Mouse (Mus musculus) macrophage (primary cell): ENCODE results near the gene Slc17a3. TPM values are rescaled to one million over a fixed set of nuclear protein-coding genes. Genes with fewer than 3 reads are reported as not detected.

Experiments
- H3K27ac ChIP-seq: fragments of 350-480 bp; formaldehyde crosslinking; 2 replicates; pipeline ENCODE4 v1.9.0; 2021
- H3K36me3 ChIP-seq: fragments of 350-480 bp; formaldehyde crosslinking; 2 replicates; pipeline ENCODE4 v1.9.0; 2021; ENCODE audit errors: inconsistent target
- H3K4me3 ChIP-seq: fragments of 350-480 bp; formaldehyde crosslinking; 2 replicates; pipeline ENCODE4 v1.9.0; 2021; ENCODE audit errors: inconsistent target
- H3K79me2 ChIP-seq: fragments of 350-480 bp; formaldehyde crosslinking; 2 replicates; pipeline ENCODE4 v1.9.0; 2021; ENCODE audit errors: inconsistent target
- WGBS: methylation state at CpG from one replicate; pipeline ENCODE4 v1.1.7; 2026; ENCODE audit warnings: inconsistent platforms; ENCODE audit not compliant: missing documents; 5-methylcytosine and 5-hydroxymethylcytosine counted together
- polyA plus RNA-seq: library from polyadenylated mRNA; stranded (reverse); fragments of 250-400 nt; gene quantifications from 3 replicates; pipeline ENCODE4 v1.2.4, GENCODE M21; 2018; ENCODE audit warnings: inconsistent platforms

The Slc17a3 gene
- polyA plus RNA-seq, 1 experiment from 2014 or later = not detected

DNA sequence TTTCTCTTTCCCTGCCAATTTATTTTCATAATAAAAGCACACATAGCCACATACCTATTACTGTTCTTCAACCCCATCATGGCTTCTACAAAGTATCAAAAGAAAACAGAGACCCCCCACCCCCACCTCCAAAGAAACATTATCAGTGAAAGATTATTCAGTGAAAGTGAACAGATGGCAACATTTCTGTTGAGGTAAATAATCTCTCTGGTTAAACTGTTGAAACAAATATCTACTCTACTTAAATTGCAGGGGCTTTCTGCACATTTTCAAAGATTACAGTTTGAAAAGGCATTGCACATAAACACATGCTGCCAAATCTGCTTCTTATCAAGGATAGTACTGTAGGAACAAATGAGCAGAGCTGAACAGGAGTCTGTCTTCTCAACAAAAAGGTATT lies 22.6 kb downstream of the Slc17a3 start:
- H3K79me2 ChIP-seq = no peaks in the 10 kb centered on the region
- no peaks in the 10 kb centered on the region for H3K36me3 ChIP-seq
- no peak overlapping the region for H3K4me3 ChIP-seq
- no peak overlapping the region for H3K27ac ChIP-seq

- no peaks in the 10 kb centered on the region for H3K79me2 ChIP-seq
- H3K4me3 ChIP-seq = no peak overlapping the region
- WGBS = 83% methylated on average over 9 of the region's 9 CpGs
- no peak overlapping the region for H3K27ac ChIP-seq
- H3K36me3 ChIP-seq = no peaks in the 10 kb centered on the region
Observed at GRCm38 (mm10) chr13:23864711-23865110, 25.5 kb downstream of the Slc17a3 start.

- Histone ChIP-seq H3K4me3 (no peak overlapping the region), H3K36me3 (no peaks in the 10 kb centered on the region), H3K27ac (no peak overlapping the region), H3K79me2 (no peaks in the 10 kb centered on the region)
- WGBS = 79% methylated on average over 9 of the region's 9 CpGs
Observed at GRCm38 (mm10) chr13:23866086-23866710, 27.0 kb downstream of the Slc17a3 start.

GRCm38 (mm10) chr13:23867000-23867399 lies 27.8 kb downstream of the Slc17a3 start:
- H3K79me2 ChIP-seq = no peaks in the 10 kb centered on the region
- no peaks in the 10 kb centered on the region for H3K36me3 ChIP-seq
- H3K4me3 ChIP-seq = no peak overlapping the region
- WGBS = 46% methylated on average over 2 of the region's 6 CpGs
- H3K27ac ChIP-seq = no peak overlapping the region

GRCm38 (mm10) chr13:23867405-23867804 lies 28.2 kb downstream of the Slc17a3 start, which contains the start of gene Slc17a1:
Slc17a1 (plus strand) TSS chr13:23867750.
- 89% methylated on average over 7 of the region's 7 CpGs for WGBS
- no peak within 1 kb of the TSS for H3K27ac ChIP-seq
- H3K79me2 ChIP-seq = no peaks in the 10 kb centered on the region
- H3K36me3 ChIP-seq = no peaks in the 10 kb centered on the region
- no peak within 1 kb of the TSS for H3K4me3 ChIP-seq

DNA sequence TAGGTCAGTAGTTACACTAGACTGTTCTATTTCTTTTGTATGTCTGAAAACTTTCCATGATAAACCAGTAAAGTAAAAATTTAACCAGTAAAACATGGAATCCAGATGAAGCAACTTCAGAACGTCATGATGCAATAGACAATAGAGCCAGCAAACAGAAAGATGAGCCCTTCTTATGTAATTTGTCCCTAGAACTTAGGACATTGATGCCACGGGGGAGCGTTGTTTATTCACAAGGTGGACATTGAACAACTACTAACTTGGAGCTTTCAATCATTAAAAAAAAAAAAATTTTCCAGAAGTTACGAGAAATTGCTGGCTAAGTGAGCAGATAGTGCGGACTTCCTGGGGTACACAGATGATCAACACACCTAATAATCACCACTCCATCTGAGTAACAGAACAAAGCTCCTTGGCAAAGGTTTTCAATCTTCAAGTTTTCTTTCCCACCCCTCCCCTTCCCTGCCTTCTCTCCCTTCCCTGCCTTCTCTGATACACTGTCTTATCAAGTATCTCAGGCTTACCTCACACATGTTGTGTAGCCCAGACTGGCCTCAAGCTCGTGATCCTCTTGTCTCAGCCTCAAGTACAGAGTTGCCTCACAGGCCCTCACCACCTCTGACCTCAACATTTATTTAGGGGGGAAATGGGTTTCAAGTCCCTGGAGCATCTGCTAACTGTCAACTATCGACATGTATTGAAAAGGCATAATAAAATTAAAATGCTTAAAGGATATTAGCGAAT lies 29.7 kb downstream of the Slc17a3 start:
- no peak overlapping the region for H3K27ac ChIP-seq
- no peak overlapping the region for H3K4me3 ChIP-seq
- WGBS = 68% methylated on average over 8 of the region's 8 CpGs
- H3K79me2 ChIP-seq = no peaks in the 10 kb centered on the region
- H3K36me3 ChIP-seq = no peaks in the 10 kb centered on the region

DNA sequence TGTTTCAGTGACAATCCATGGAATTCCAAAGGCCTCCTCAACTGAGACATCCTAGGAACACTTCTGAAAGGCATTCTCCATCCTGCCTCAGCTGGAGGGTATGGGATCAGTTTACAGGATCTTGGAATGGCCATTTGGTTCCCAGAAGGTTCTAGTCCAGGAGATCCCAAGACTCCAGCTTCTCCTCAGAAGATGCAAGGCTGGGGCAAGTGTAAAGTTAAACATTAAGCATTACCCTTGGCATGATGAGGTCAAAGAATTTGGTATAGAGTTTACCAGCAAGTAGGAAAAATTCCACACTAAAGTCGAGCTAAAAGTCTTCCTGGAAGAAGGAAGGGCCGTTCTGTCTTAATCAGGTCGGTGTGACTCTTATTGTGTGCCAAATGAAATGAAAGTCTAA lies 30.8 kb downstream of the Slc17a3 start:
- WGBS = 88% methylated on average over 3 of the region's 3 CpGs
- Histone ChIP-seq H3K27ac (no peak overlapping the region), H3K4me3 (no peak overlapping the region), H3K36me3 (no peaks in the 10 kb centered on the region), H3K79me2 (no peaks in the 10 kb centered on the region)

DNA sequence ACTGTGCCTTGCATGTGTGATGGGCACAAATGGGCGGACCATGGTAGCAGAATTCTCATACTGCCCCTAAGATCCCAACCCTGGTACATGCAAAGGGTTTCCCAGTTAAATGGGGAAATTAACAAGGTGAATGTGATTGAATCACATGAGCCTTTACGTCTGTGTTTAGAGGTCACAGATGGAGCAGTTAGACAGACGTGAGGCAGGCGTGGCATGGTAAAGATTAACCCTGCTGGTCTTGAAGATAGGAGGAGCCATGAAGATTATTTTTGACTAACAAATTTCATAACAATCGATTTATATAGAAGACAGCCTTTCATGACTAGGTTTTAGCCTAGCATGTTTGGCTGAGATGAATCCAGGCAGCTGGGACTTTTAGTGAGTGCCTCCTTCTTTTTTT lies 33.9 kb downstream of the Slc17a3 start:
- Histone ChIP-seq H3K79me2 (no peaks in the 10 kb centered on the region), H3K36me3 (no peaks in the 10 kb centered on the region), H3K27ac (no peak overlapping the region), H3K4me3 (no peak overlapping the region)
- WGBS = 96% methylated on average over 5 of the region's 5 CpGs

DNA sequence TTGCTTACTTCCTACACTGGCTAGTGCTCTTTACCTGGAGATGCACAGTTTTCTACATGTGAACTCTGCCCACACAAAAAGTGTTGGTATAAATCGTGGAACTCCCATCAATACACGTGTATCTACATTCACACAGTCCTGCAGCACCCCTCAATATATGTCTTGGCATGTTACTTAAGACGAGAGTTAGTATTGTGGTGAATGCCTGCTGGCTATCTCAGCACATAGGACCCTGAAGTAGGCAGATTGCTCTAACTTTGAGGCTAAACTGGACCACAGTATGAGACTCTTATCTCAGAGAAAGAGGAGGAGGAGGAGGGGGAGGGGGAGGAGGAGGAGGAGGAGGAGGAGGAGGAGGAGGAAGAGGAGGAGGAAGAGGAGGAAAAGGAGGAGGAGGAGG lies 39.9 kb downstream of the Slc17a3 start:
- Histone ChIP-seq H3K79me2 (no peaks in the 10 kb centered on the region), H3K36me3 (no peaks in the 10 kb centered on the region), H3K4me3 (no peak overlapping the region), H3K27ac (no peak overlapping the region)
- 74% methylated on average over 3 of the region's 3 CpGs for WGBS

- no peak overlapping the region for H3K4me3 ChIP-seq
- WGBS = 9% methylated on average over 5 of the region's 5 CpGs
- no peaks in the 10 kb centered on the region for H3K36me3 ChIP-seq
- H3K79me2 ChIP-seq = no peaks in the 10 kb centered on the region
- no peak overlapping the region for H3K27ac ChIP-seq
Observed at GRCm38 (mm10) chr13:23879636-23880035, 40.4 kb downstream of the Slc17a3 start.

- Histone ChIP-seq H3K79me2 (no peaks in the 10 kb centered on the region), H3K36me3 (no peaks in the 10 kb centered on the region), H3K27ac (no peak overlapping the region), H3K4me3 (no peak overlapping the region)
- 15% methylated on average over 2 of the region's 2 CpGs for whole genome bisulfite sequencing
Observed at GRCm38 (mm10) chr13:23885540-23885939, 46.3 kb downstream of the Slc17a3 start.

GRCm38 (mm10) chr13:23887026-23887725 lies 47.9 kb downstream of the Slc17a3 start:
- Histone ChIP-seq H3K79me2 (no peaks in the 10 kb centered on the region), H3K27ac (no peak overlapping the region), H3K4me3 (no peak overlapping the region), H3K36me3 (no peaks in the 10 kb centered on the region)
- 90% methylated on average over 3 of the region's 3 CpGs for WGBS

DNA sequence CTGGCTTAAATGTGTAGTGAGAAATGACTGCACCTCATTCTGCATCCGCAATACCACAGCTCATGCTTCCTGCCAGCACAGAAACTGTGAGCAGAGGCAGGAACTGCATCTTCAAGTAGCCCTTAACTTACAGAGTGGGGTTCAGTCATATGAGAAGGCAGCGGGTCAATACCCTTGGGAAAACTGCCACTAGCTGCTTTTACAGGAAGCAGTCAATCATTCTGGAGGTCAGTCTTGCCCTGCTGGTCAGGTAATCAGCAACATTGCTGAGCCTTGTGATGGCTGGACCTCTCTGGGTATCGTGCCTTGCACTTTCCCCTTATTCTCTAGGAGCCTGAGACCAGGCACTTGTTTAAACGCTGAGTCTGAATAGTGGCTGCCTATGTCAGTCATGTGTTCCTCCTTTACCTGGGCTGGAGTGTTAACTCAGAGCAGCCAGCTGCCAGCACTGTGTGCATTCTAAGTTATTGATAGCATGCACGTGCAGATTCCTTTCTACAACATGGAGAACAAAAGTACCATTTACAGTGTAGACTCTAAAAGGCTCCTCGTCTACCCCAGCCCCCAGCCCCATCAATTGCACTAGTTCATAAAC lies 49.9 kb downstream of the Slc17a3 start:
- Histone ChIP-seq H3K27ac (no peak overlapping the region), H3K4me3 (no peak overlapping the region), H3K36me3 (no peaks in the 10 kb centered on the region), H3K79me2 (no peaks in the 10 kb centered on the region)
- WGBS = 97% methylated on average over 6 of the region's 6 CpGs

- no peaks in the 10 kb centered on the region for H3K36me3 ChIP-seq
- 78% methylated on average over 9 of the region's 9 CpGs for WGBS
- H3K27ac ChIP-seq = no peak overlapping the region
- no peak overlapping the region for H3K4me3 ChIP-seq
- no peaks in the 10 kb centered on the region for H3K79me2 ChIP-seq
Observed at GRCm38 (mm10) chr13:23892592-23893268, 53.5 kb downstream of the Slc17a3 start.
